Mouse (Mus musculus): ENCODE measurements at regions not wholly inside any gene's neighbourhood (a gene's known extent, or its start where the extent isn't known, plus 50 kb on each side); places are given as distances from the start of the nearest gene placed in this dataset.

DNA sequence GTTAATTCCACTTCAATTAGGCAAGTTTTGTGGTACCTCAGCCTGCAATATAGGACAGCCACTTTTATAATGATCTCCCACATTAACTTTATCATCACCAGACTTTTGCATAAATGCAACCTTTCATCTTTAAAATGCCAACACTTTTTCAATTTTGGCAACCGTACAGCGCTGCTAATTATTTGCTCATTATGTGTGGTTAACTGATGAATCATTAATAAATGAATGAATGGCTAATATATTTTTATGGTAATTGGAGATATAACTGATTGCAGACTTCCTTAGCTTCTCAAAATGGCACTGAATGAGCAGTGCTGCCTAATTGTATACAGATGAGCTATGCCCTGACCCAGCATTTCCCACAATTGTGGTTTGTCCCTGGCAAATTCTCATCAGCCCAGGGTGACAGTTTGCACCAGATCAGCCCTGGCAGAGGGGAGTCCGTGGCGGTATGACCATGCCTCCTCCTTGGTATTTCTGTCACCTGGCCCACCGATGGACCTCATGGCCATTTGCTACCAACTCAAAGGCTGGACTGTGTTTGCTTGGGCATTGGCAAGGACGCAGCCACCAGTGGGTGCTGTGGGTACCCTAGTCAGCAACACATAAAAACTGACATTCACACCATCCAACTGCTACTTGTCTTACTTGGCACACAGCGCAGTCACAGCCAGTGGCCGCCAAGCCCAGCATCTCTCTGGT is 173.7 kb upstream of the Lmo4 start:
- DNase-seq: no peak

- no peak for DNase-seq
Measured at GRCm38 (mm10) chr3:144377626-144378523, 172.9 kb upstream of the Lmo4 start.

- no peak for DNase-seq
Measured at GRCm38 (mm10) chr3:144376463-144377402, 171.7 kb upstream of the Lmo4 start.

DNA sequence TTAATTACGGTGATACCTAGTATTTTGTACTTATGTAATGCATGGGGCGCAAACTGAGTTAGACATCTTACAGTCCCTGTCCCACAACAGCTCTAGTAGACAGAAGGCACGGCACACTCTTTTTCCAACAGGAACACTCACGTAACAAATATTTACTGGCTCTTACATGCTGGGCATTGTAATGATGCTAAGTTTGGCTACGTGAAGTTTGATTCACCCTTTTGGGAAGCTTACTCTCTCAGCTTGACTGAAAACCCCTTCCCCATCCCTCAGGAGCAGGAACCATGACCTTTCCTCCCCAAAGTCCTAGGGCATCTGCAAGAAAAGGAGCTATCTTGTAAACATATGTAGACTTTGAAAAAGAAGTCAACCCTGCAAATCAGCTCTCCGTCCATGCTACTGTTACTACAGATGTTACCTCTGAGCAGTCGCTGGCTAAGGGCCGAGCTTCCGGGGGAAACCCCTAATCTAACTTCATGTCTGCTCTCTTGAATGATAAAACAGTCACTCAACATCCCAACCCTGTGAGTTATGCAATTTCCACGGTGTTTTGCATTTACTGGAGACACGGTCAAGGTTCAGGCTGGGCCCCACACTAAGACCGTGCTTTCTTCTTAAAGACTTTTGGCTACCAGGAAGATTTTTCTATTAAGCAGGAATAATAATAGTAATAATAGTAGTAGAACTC is 170.8 kb upstream of the Lmo4 start:
- no peak for DNase-seq

DNA sequence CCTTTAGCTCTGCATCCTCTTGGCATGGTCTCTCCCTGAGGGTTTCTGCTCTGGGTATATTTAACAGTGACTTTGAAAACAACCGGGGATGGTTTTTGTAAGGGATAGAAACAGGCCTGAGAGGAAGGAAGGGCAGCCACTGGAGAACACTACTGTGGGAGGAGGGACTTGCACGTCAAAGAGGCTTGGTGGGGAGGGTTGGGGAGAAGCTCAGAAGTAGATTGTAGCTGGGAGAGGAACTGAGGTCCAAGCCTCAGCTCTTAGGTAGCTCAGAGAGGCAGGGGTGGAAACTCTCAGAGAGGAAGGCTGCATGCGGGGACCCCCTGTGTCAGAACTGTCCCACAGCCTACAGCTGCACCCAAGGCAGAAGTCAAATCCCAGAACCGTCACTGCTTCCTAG is 163.3 kb upstream of the Lmo4 start:
- no peak for DNase-seq

- no peak for DNase-seq
Measured at GRCm38 (mm10) chr3:144367766-144368116, 162.7 kb upstream of the Lmo4 start.

- DNase-seq: peak; percentile 19
Measured at GRCm38 (mm10) chr3:144366976-144367765, 162.2 kb upstream of the Lmo4 start.

DNA sequence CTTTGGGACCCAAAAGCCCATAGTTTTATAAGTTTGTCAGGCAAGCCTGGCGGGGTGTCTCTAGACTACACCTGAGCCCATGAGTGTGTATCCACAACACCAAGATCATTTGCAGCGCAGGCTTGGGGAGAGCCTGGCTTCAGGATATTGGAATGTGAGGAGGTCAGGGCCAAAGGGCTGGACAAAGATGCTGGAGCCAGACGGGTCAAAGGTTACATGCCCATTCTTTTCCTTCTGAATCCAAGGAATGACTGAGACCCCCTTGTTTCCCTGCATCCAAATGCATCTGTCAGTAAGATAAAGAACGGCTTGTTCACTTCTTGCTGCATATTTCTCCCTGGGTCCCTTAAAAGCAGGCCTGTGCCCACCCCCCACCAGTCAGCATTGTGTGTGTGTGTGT is 160.9 kb upstream of the Lmo4 start:
- DNase-seq: no peak

- peak; percentile 72 for DNase-seq
Measured at GRCm38 (mm10) chr3:144362472-144362871, 157.5 kb upstream of the Lmo4 start.

DNA sequence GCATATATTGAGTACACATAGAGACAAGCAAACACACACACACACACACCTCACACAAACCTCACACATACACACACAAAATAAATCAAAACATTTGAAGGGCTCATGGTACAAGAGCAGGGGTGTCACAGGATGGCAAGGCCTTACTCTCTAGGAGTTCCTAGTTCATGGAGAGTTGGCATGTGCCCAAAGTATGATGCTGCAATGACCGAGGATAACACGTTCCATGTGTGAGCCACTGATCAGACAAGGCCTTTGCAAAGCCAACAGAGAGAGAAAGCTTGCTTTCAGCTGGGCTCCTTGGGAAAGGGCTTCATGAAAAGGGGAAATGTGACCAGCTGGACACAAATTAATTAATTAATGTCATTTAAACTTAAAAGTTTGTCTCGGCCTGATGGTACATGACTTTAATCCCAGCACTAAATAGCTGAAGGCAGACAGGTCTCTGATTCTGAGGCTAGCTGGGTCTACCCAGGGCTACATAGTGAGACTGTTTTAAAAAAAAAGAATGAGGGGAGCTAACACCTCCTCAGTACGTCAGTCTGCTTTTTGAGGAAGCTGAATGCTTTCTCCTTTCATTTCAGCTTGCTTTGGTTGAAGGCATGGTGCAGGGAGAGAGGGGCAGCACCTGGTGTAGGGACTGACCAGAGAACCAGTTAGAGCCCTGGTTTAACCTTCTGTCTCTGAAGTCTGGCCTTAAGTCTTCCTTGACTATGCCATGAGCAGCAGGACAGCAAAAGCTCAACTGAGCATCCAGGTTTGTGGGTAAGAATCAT is 156.4 kb upstream of the Lmo4 start:
- no peak for DNase-seq

DNA sequence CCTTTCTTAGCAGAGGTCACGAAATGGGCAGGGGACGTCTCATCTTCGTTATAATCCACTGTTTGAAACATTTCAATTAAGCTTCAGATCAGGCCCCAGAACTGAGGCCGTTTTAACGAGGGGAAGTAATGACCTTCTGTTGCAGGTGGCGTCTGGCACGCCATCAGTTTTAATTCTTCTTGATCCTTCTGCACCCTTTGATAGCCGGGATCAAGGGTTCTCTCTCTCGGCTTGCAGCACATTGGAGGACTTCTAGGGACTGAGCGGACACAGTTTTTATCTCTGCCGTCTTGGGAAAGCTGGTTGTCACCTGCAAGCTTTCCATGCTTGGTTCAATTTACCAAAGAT is 151.9 kb upstream of the Lmo4 start:
- no peak for DNase-seq

GRCm38 (mm10) chr3:144356103-144356947 is 151.3 kb upstream of the Lmo4 start:
- DNase-seq: no peak

GRCm38 (mm10) chr3:144352559-144352958 is 147.5 kb upstream of the Lmo4 start:
- DNase-seq: no peak

DNA sequence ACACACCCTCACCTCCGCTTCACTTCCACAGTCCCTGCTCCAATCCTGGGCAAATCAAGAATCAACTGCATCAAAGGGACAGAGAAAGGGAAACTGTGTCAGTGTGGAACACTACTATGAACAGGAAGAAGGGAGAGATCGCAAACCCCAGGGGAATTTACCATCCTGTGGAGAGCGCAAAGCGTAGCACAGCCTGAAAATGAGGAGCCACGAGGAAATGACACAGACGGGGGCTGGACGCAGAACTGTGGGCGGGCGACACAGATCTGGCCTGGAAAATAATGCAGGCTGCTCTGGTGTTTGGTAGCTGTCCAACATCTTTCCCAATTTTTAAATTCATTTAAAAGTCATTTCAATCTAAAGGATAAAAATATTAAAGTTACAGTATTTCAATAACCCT is 143.4 kb upstream of the Lmo4 start:
- DNase-seq: peak; percentile 17

DNA sequence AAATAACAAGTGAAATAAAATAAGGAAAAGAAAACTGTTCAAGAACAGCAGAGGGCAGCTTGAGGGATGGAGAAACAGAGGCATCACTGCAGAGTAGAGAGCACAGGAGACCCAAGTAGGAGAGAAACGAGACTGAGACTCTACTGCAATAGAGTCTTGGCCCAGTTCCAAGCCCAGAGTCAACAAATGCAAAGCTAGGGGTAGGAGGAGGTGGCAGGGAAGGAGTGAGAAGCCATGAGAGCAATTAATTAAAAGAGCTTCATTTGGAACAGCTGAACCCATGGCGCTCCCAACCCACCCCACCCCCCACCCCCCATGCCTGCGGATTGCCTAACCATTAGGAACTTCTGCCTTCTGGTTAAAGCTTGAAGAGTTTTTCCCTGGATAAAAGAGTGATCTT is 130.2 kb upstream of the Lmo4 start:
- DNase-seq: no peak

GRCm38 (mm10) chr3:144334201-144334600 is 129.2 kb upstream of the Lmo4 start:
- no peak for DNase-seq

GRCm38 (mm10) chr3:144332353-144332752 is 127.3 kb upstream of the Lmo4 start:
- DNase-seq: no peak

GRCm38 (mm10) chr3:144329117-144329516 is 124.1 kb upstream of the Lmo4 start:
- no peak for DNase-seq

DNA sequence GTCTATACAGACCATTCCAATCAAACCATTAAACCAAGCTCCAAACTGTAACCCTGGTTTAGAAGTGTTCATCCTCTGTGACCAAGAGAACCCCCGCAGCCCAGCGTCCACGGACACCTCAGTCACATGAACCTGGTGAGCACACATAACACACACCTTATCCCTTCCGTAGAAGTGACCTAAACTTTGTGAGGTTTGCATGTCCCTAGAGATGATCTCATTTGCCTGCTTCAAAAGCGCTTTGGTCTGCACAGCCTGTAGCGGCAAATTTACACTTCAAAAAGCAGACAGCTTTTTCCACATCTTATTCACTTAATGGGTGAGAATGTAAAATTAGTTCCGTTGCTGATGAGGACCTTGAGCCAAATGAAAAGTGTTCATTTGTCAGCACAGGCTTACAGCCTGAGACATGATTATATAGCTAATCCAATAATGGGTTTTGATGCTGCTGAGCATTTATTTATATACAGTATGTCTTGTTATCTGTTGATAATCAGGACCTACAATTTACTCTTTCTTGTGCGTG is 122.3 kb upstream of the Lmo4 start:
- no peak for DNase-seq

DNA sequence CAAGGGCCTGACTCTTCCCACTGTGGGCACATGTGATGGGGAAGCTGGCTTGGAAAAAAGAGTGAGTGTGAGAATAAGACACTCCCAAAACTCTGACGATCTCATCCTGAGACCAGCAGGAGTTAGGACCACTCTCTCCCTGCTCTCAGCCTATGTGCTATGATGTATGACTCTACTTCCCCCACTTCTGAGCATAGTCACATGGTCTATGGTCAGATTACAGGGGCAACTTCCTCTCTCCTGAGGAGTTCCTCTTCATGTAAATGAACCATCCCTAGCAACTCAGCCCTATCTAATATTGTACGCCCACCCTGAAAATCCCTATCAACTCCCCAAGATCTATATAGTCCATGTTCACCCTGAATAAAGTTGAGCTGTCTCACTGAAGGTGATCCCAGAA is 120.0 kb upstream of the Lmo4 start:
- DNase-seq: no peak
